Mouse (Mus musculus) heart, postnatal 0 days (tissue): ENCODE data around the gene Pak4. TPM values are rescaled to one million over a fixed set of nuclear protein-coding genes. Genes with fewer than 3 reads are reported as not detected.
A peak's percentile ranks its signal among the peaks of the same experiment; 100 is the strongest.
"Not testable (repeated sequence)": the region's sequence is repeated elsewhere in the genome, so short reads cannot be mapped to it uniquely, and the experiment has no call there.

ENCODE experiments used
- ATAC-seq: fragments of 200-750 bp; cut with Nextera tagmentation; 2 replicates; pipeline ENCODE4 v1.8.0; 2017; ENCODE audit warnings: low read depth, moderate number of reproducible peaks, moderate library complexity; ENCODE audit not compliant: insufficient read depth
- DNase-seq: peaks from one replicate; pipeline ENCODE4 v3.0.0-alpha.2; 2016; ENCODE audit warnings: low spot score
- H3K27ac ChIP-seq: fragments of 300-500 bp; sonication (generic); 2 replicates; pipeline ENCODE4 v1.5.1; 2014; ENCODE audit warnings: low read depth, mild to moderate bottlenecking
- H3K27me3 ChIP-seq: fragments of 300-500 bp; sonication (generic); 2 replicates; pipeline ENCODE4 v1.6.1; 2014; ENCODE audit warnings: low read length, mixed read lengths; ENCODE audit not compliant: control insufficient read depth, insufficient read depth
- H3K36me3 ChIP-seq: fragments of 300-500 bp; sonication (generic); replicated peaks from 2 replicates; pipeline ENCODE4 v1.6.1; 2014; ENCODE audit warnings: low read length, mixed read lengths; ENCODE audit not compliant: control insufficient read depth, insufficient read depth
- H3K4me1 ChIP-seq: fragments of 300-500 bp; sonication (generic); 2 replicates; pipeline ENCODE4 v1.6.1; 2014; ENCODE audit warnings: antibody characterized with exemption; ENCODE audit not compliant: control insufficient read depth, insufficient read depth
- H3K4me2 ChIP-seq: fragments of 300-500 bp; sonication (generic); 2 replicates; pipeline ENCODE4 v1.6.1; 2014; ENCODE audit warnings: low read depth, mild to moderate bottlenecking, low read length, moderate library complexity
- H3K4me3 ChIP-seq: fragments of 300-500 bp; sonication (generic); 2 replicates; pipeline ENCODE4 v1.5.1; 2014; ENCODE audit warnings: low read depth, low read length
- H3K9ac ChIP-seq: fragments of 300-500 bp; sonication (generic); replicated peaks from 2 replicates; pipeline ENCODE4 v1.6.1; 2014; ENCODE audit warnings: low read depth, low read length, mixed read lengths
- H3K9me3 ChIP-seq: fragments of 300-500 bp; sonication (generic); replicated peaks from 2 replicates; pipeline ENCODE4 v1.6.1; 2016; ENCODE audit warnings: low read length; ENCODE audit not compliant: control insufficient read depth
- CTCF ChIP-seq: IDR thresholded peaks from 2 replicates; pipeline ENCODE4 v1.5.1; 2016; ENCODE audit warnings: antibody characterized with exemption, control low read depth, low read depth
- EP300 ChIP-seq: IDR thresholded peaks from 2 replicates; pipeline ENCODE4 v1.6.1; 2016; ENCODE audit warnings: antibody characterized with exemption, low read depth
- WGBS: fragments of 180-500 bp; shearing (Covaris S2); extraction: QIAGEN DNeasy Blood & Tissue Kit; methylation state at CpG from one replicate; pipeline ENCODE4 v1.1.7; 2014; 5-methylcytosine and 5-hydroxymethylcytosine counted together
- polyA plus RNA-seq: library from polyadenylated mRNA; unstranded; fragments of >200 nt; fragmentation: Nextera tagmentation; extraction: Ambion mirVana; gene quantifications from 2 replicates; pipeline ENCODE4 v1.2.1, GENCODE M21; 2015
- total RNA-seq: library from RNA; depleted of rRNA; stranded (reverse); fragments of >200 nt; gene quantifications from 2 replicates; pipeline ENCODE4 v1.2.3, GENCODE M21; 2014; ENCODE audit warnings: low replicate concordance

Gene Pak4
- total and polyA plus RNA-seq, 2 experiments from 2014 or later = 11.3 to 12.7 TPM

DNA sequence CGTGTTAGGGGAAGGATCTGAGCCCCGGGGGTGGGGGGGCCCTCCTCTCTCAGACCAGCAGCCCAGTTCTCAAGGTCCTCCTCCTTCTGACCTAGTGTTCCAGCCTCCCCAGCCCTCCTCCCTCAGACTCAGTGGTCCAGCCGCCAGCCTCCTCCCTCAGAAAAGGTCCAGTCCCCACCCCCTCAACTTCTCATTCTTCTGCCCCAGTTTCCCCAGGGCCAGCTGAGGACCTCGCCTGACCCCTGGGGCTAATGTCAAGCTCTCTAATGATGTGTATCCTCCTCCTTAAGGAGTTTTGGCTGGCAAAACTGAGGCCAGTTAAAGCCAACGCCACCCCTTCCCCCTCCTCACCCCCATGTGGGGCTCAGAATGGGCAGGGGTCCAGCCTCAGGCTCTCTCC, 50.8 kb downstream of the Pak4 start, which contains the start of gene Nccrp1:
Gene Nccrp1, minus strand, starts transcription at position 101 of the 400 bp plus-strand sequence.
- DNase-seq = no peak
- H3K9me3 ChIP-seq = no peaks in the 10 kb centered on the region
- no peak within 1 kb of the TSS for H3K27ac ChIP-seq
- peak within 1 kb of the TSS; percentile 26 for H3K4me2 ChIP-seq
- 10% methylated on average over 3 of the region's 5 CpGs for WGBS
- H3K36me3 ChIP-seq = no peaks in the 10 kb centered on the region
- ATAC-seq = no peak
- no peak for TF ChIP-seq CTCF
- peaks cover 4% of the 10 kb centered on the region; the same call in 1 of the 2 replicates for H3K4me1 ChIP-seq
- H3K27me3 ChIP-seq = peaks cover 47% of the 10 kb centered on the region
- H3K9ac ChIP-seq = no peak within 1 kb of the TSS
- peak within 1 kb of the TSS; percentile 8; the same call in 1 of the 2 replicates for H3K4me3 ChIP-seq

DNA sequence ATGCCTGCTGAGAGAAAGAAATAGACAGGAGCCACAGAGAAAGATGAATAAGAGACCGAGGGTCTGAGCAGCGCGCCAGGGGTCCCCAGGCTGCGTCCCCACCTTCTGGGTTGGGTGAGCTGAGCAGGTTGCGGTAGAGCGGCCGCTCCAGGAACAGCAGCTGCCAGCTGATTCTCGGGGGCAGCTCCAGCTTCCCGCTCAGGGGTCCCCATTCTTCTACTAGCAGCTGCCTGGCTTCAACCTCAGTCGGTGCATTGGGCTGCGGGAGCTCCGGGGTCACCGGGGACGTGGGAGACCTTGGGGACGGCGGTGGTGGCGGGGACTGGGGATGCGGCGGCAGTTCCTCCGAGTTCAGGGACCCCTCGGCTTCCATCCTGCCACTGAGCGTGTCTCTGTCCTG, 51.3 kb downstream of the Pak4 start:
- no peak for ATAC-seq
- Histone ChIP-seq H3K36me3 (no peaks in the 10 kb centered on the region), H3K4me1 (peaks cover 4% of the 10 kb centered on the region; the same call in 1 of the 2 replicates), H3K9ac (no peak overlapping the region), H3K27me3 (peaks cover 47% of the 10 kb centered on the region), H3K27ac (no peak overlapping the region), H3K4me2 (peak overlapping the region; percentile 26), H3K9me3 (no peaks in the 10 kb centered on the region), H3K4me3 (peak overlapping the region; percentile 8; the same call in 1 of the 2 replicates)
- TF ChIP-seq EP300 (no peak), CTCF (no peak)
- DNase-seq = no peak
- 1% methylated on average over 22 of the region's 22 CpGs for WGBS

DNA sequence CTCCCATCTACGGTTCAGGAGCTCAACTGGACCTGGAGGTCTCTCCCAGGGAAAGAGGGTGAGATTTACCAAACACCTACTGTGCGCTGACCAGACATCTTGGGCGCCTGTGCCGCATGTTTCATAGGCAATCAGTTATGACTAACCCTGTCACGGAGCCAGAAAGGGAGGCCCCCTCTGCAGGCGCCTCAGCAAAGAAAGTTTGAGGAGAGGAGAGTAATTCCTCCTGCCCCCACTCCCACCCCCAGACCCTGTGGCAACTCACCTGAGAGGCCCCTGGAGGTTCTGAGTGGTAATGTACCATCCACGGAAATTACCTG, 52.1 kb downstream of the Pak4 start:
- no peak for DNase-seq
- Histone ChIP-seq H3K4me1 (peaks cover 4% of the 10 kb centered on the region; the same call in 1 of the 2 replicates), H3K4me2 (no peak overlapping the region), H3K27ac (no peak overlapping the region), H3K27me3 (peaks cover 47% of the 10 kb centered on the region), H3K9ac (no peak overlapping the region), H3K9me3 (no peaks in the 10 kb centered on the region), H3K4me3 (no peak overlapping the region), H3K36me3 (no peaks in the 10 kb centered on the region)
- TF ChIP-seq CTCF = no peak
- TF ChIP-seq EP300 = no peak
- no peak for ATAC-seq
- WGBS = 49% methylated on average over 7 of the region's 7 CpGs

DNA sequence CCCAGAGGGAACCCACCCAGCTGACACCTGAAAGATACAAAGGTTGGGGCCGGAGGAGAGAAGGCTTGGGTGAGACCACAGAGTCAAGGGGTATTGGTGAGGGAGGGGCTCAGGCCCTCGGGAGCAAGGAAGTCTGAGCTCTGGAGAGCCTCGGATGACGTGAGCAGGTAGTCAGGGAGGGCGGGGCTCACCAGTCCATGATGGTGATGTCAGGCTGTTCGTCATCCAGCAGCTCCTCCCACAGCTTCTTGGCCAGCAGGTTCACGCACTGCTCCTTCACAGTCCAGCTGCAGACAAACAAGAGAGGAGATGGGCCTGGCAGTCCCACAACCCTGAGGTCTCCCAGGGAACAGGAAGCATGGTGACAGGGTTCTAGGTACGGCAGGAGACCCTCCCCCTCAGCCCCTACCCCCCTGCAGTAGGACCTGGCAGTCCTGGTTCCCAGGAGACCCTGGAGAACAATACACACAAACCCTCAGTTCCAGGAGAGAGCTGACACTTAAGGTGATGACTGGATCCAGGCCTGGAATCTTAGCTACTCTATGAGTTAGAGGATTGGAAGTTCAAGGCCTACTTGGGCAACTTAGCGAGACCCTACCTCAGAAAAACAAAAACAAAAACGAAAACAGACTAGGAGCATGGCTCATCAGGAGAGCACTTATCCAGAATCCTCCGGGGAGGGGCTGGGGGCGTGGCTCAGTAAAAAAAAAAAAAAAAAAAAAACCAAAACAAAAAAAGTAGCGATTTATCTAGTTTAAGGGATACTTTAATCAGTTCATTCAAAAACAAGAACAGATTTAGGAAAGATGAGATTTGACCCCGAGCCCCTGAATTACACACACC, 52.7 kb downstream of the Pak4 start:
- no peak for TF ChIP-seq EP300
- Histone ChIP-seq H3K4me3 (no peak overlapping the region), H3K27me3 (peaks cover 47% of the 10 kb centered on the region), H3K9ac (no peak overlapping the region), H3K9me3 (no peaks in the 10 kb centered on the region), H3K4me1 (peaks cover 4% of the 10 kb centered on the region; the same call in 1 of the 2 replicates), H3K27ac (no peak overlapping the region), H3K36me3 (no peaks in the 10 kb centered on the region), H3K4me2 (no peak overlapping the region)
- WGBS = 32% methylated on average over 14 of the region's 14 CpGs
- peak; percentile 28; the same call in 1 of the 2 replicates for ATAC-seq
- DNase-seq = peak; percentile 13

DNA sequence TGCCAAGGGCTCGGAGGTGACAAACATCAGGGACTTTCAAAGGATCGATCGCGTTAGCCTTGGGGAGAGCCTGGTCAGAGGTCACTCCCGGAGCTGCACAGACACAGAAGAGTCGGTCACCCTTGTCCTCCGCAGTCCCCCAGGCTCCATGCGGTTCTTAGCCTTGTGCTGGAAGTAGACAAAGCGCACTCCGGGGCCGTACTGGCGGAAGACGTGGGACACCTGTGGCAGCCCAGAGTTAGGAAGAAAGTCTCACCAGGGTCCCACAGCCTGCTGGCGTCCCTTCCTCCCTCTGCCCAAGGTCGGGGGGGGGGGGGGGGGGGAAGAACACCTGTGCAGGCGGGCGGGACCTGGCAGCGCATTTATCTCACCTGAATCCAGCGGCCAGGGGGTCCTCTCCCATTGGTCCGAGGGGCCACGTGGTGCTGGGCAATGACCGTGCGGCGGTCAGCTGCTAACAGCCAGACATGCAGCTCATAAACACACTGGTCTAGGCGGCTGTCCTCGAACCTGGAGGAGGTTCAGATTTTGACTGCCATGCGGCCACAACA, 53.9 kb downstream of the Pak4 start:
- Histone ChIP-seq H3K27me3 (peaks cover 47% of the 10 kb centered on the region), H3K27ac (no peak overlapping the region), H3K9ac (no peak overlapping the region), H3K4me3 (no peak overlapping the region), H3K4me1 (peaks cover 4% of the 10 kb centered on the region; the same call in 1 of the 2 replicates), H3K4me2 (peak overlapping the region; percentile 18; the same call in 1 of the 2 replicates), H3K36me3 (no peaks in the 10 kb centered on the region), H3K9me3 (no peaks in the 10 kb centered on the region)
- ATAC-seq (no peak), DNase-seq (no peak)
- TF ChIP-seq EP300 = no peak
- no peak for TF ChIP-seq CTCF
- WGBS = 10% methylated on average over 25 of the region's 27 CpGs

DNA sequence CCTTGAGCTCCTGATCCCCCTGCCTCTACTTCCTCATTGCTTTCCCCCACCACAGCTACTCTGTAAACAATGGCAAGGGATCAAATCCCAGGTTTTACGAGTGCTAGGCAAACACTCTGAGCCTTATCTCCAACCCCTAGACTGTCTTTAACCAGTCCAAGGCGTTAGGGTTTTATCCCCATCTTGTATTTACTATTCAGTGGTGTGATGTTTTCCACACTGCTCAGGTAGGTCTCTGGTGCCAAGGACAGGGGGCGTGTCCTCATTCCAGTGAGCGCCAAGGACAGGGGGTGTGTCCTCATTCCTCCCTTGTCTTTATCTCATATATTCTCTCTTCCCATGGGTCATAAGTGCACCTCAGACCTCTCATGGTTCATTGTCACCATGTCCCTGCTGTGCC, 57.5 kb downstream of the Pak4 start, which contains the start of gene Sycn:
Gene Sycn, plus strand, starts transcription at position 360 of the 400 bp plus-strand sequence.
- peaks cover 22% of the 10 kb centered on the region for H3K27me3 ChIP-seq
- no peak within 1 kb of the TSS for H3K9ac ChIP-seq
- H3K4me2 ChIP-seq = no peak within 1 kb of the TSS
- 50% methylated on average over 4 of the region's 4 CpGs for WGBS
- no peak within 1 kb of the TSS for H3K4me3 ChIP-seq
- no peak for ATAC-seq
- no peaks in the 10 kb centered on the region for H3K9me3 ChIP-seq
- no peaks in the 10 kb centered on the region for H3K36me3 ChIP-seq
- no peak within 1 kb of the TSS for H3K27ac ChIP-seq
- peaks cover 4% of the 10 kb centered on the region; the same call in 1 of the 2 replicates for H3K4me1 ChIP-seq
- no peak for DNase-seq
- no peak for TF ChIP-seq CTCF
- no peak for TF ChIP-seq EP300

DNA sequence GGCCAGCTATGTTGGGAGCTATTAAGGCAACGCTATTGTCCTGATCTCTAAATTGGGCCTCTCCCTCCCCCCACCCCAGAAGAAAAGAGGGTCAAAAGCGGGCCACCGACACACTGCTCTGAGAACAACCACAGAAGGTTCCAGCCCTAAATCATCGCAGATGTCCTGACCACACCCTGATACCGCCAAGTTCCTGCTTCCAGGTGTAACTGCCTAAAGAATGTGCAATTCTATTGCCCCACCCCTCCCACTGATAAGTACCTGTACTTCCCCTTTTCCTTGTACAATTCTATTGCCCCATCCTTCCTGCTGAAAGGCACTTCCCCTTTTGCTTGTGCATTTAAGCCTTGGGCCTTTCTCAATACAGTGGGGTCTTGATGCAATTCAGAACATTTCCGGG, 59.1 kb downstream of the Pak4 start:
- not testable (repeated sequence) for H3K27ac ChIP-seq, DNase-seq, H3K9ac ChIP-seq, H3K9me3 ChIP-seq, H3K4me2 ChIP-seq, H3K4me3 ChIP-seq, ATAC-seq, H3K36me3 ChIP-seq, H3K4me1 ChIP-seq, H3K27me3 ChIP-seq
- 89% methylated on average over 6 of the region's 6 CpGs for WGBS
